25 mouse cellular contexts compared by ENCODE assay signal in the genomic region with DNA sequence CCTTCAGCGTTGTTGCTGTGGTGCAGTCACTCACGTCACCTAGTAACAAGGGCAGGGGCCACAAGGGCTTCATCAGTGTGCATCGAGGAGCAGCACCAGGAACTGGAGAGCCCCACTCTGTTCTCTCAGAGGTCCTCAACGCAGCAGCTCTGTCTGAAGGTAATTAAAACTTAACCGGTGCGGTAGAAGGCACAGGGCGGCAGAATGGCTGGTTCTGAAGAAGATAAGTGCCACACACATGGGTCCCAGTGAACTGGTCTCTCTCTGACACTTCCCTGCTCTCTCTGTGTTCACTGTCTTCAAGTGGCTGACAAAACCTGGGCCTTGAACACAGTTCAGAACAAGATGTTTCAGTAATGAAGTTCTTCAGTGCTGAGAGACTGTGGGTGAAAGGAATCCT.
DNase-seq lines count a peak whose midpoint lies in the region; ATAC-seq lines count a peak whose summit lies in the region.
"Had no signal": no experiment of that assay in that cellular context is flagged by ENCODE, and none has a peak within 500 bp of the region (broad histone marks: within the 10 kb centered on the region; RNA-seq: fewer than 3 reads in every experiment).

No protein-coding gene starts in this region.

- peak overlapping the region; percentile 60; the same call in 1 of the 2 replicates for H3K27ac ChIP-seq in midbrain, embryonic 10.5 days (replicated peaks)
- no peak overlapping the region for H3K27ac ChIP-seq in midbrain, embryonic 14.5 days (replicated peaks; ENCODE audit: low read depth, low read length)
- H3K27ac ChIP-seq: forebrain, embryonic 15.5 days; hindbrain, embryonic 12.5 days; limb, embryonic 12.5 days; liver, embryonic 15.5 days; midbrain, embryonic 12.5 days; neural tube, embryonic 15.5 days; stomach, postnatal 0 days had no signal

- H3K9me3 ChIP-seq in midbrain, embryonic 10.5 days (replicated peaks), result no peaks in the 10 kb centered on the region
- H3K9me3 ChIP-seq in midbrain, embryonic 14.5 days (ENCODE audit: control insufficient read depth, low read length), result no peaks in the 10 kb centered on the region
- H3K9me3 ChIP-seq: forebrain, embryonic 15.5 days; hindbrain, embryonic 12.5 days; limb, embryonic 12.5 days; liver, embryonic 15.5 days; midbrain, embryonic 12.5 days; neural tube, embryonic 15.5 days had no signal

- no peaks in the 10 kb centered on the region for H3K27me3 ChIP-seq in midbrain, embryonic 10.5 days (ENCODE audit: low read depth, poor library complexity, severe bottlenecking)
- no peaks in the 10 kb centered on the region for H3K27me3 ChIP-seq in midbrain, embryonic 14.5 days (ENCODE audit: control insufficient read depth, insufficient read depth, low read length)
- H3K27me3 ChIP-seq: forebrain, embryonic 15.5 days; hindbrain, embryonic 12.5 days; limb, embryonic 12.5 days; liver, embryonic 15.5 days; midbrain, embryonic 12.5 days; neural tube, embryonic 15.5 days had no signal

- ATAC-seq in CD4-positive, CD25-positive, alpha-beta regulatory T cell, adult 4 months, result no peak
- no peak for ATAC-seq in midbrain, embryonic 14.5 days (ENCODE audit: low FRiP score, low TSS enrichment)
- ATAC-seq in activated CD4-positive, CD25-positive, alpha-beta regulatory T cell, adult 4 months, result no peak
- ATAC-seq: forebrain, embryonic 15.5 days; intestine, embryonic 16.5 days had no signal

- no peak overlapping the region for H3K4me3 ChIP-seq in midbrain, embryonic 10.5 days
- H3K4me3 ChIP-seq in midbrain, embryonic 14.5 days (replicated peaks; ENCODE audit: low read depth, low read length), result no peak overlapping the region
- H3K4me3 ChIP-seq: forebrain, embryonic 15.5 days; hindbrain, embryonic 12.5 days; limb, embryonic 12.5 days; liver, embryonic 15.5 days; midbrain, embryonic 12.5 days; neural tube, embryonic 15.5 days had no signal

- peak; percentile 17 for DNase-seq in CD4-positive, CD25-positive, alpha-beta regulatory T cell, adult 2 months (ENCODE audit: low read depth, low spot score)
- no peak for DNase-seq in midbrain, embryonic 10.5 days (ENCODE audit: low spot score)
- DNase-seq in midbrain, embryonic 14.5 days, result no peak
- DNase-seq in R1 (ENCODE audit: low read depth, low spot score), result peak; percentile 11
- peak; percentile 24 for DNase-seq in naive thymus-derived CD4-positive, alpha-beta T cell, adult 2 months (ENCODE audit: low read depth)
- DNase-seq in cerebellum, postnatal 10 days, result no peak
- DNase-seq: adrenal gland, adult 8-10 months; cerebellum, adult 2 months; cerebellum, postnatal 25 days; kidney, adult 9 months; kidney, postnatal 10 days; layer of hippocampus, adult 9-11 months; lung, embryonic 14.5 days; lung, postnatal 14 days; right cerebral cortex, adult 18-20 months had no signal

- no peaks in the 10 kb centered on the region for H3K36me3 ChIP-seq in midbrain, embryonic 10.5 days
- H3K36me3 ChIP-seq in midbrain, embryonic 14.5 days (ENCODE audit: control insufficient read depth, insufficient read depth, low read length), result no peaks in the 10 kb centered on the region
- H3K36me3 ChIP-seq: forebrain, embryonic 15.5 days; hindbrain, embryonic 12.5 days; limb, embryonic 12.5 days; liver, embryonic 15.5 days; midbrain, embryonic 12.5 days; neural tube, embryonic 15.5 days had no signal

- WGBS in midbrain, embryonic 10.5 days, result 73% methylated on average over 7 of the region's 7 CpGs
- WGBS in midbrain, embryonic 14.5 days, result 46% methylated on average over 7 of the region's 7 CpGs

- no peak overlapping the region for H3K4me2 ChIP-seq in midbrain, embryonic 14.5 days (ENCODE audit: low read length)
- H3K4me2 ChIP-seq: forebrain, embryonic 15.5 days; hindbrain, embryonic 12.5 days; limb, embryonic 12.5 days; liver, embryonic 15.5 days; lung, embryonic 14.5 days; midbrain, embryonic 12.5 days; neural tube, embryonic 15.5 days had no signal

- no peak overlapping the region for H3K9ac ChIP-seq in midbrain, embryonic 14.5 days (replicated peaks; ENCODE audit: low read length)
- H3K9ac ChIP-seq: forebrain, embryonic 15.5 days; hindbrain, embryonic 12.5 days; limb, embryonic 12.5 days; liver, embryonic 15.5 days; lung, embryonic 14.5 days; midbrain, embryonic 12.5 days; neural tube, embryonic 15.5 days had no signal

- peaks cover 55% of the 10 kb centered on the region for H3K4me1 ChIP-seq in midbrain, embryonic 10.5 days
- H3K4me1 ChIP-seq in midbrain, embryonic 14.5 days (ENCODE audit: control insufficient read depth, insufficient read depth, low read length), result peaks cover 11% of the 10 kb centered on the region; the same call in 1 of the 2 replicates
- H3K4me1 ChIP-seq: forebrain, embryonic 15.5 days had no signal

Comparison
In these comparisons a context has a peak if more than half of its experiments do, and no peak if none do; other contexts are left out.
1. DNase-seq: peak in CD4-positive, CD25-positive, alpha-beta regulatory T cell, adult 2 months (single experiment), R1 (single experiment) and naive thymus-derived CD4-positive, alpha-beta T cell, adult 2 months (single experiment); none in midbrain, embryonic 10.5 days (single experiment), midbrain, embryonic 14.5 days (single experiment) and cerebellum, postnatal 10 days (0 of 2).